In the genomic region with DNA sequence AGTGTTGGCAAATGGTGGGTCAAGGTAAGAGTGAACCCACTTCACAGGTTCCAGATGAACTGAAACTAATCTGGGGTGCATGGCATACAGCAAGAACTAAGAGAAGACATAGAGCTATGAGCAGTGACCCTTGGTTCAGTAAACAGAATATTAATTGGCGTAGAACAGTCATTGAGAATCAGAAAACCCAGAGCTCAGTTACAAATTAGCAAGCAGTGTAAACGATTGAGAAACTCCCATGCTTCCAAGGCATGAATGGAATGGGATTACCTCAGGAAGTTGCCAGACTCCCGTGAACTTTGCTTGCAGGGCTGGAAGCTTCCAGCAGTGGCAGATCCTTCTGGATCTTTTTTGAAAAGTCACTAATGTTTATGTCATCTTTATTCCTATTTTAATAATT, we compare ENCODE assay signal across 20 mouse cellular contexts.
DNase-seq lines count a peak whose midpoint lies in the region; ATAC-seq and TF ChIP-seq lines count a peak whose summit lies in the region.
"Had no signal": no experiment of that assay in that cellular context is flagged by ENCODE, and none has a peak within 500 bp of the region (broad histone marks: within the 10 kb centered on the region; RNA-seq: fewer than 3 reads in every experiment).

No protein-coding gene starts in this region.

- peak; percentile 10 for DNase-seq in adrenal gland, postnatal 10 days
- no peak for DNase-seq in adrenal gland, postnatal 4 days (ENCODE audit: low spot score in 2 of 2)
- DNase-seq in liver, embryonic 13.5 days = no peak
- no peak for DNase-seq in liver
- peak; percentile 35 for DNase-seq in kidney, postnatal 0 days (ENCODE audit: low spot score)
- peak; percentile 61 for DNase-seq in yolk sac, embryonic 10.5 days (ENCODE audit: low spot score)
- DNase-seq in MN1 (ENCODE audit: low spot score) = no peak
- DNase-seq: adrenal gland, postnatal 36 days; cerebellum, adult 18-20 months; cerebellum, postnatal 36 days; gastrocnemius, adult 2 months; heart, postnatal 36 days; lung, embryonic 14.5 days had no signal

- no peak overlapping the region for H3K4me2 ChIP-seq in liver, embryonic 13.5 days
- no peak overlapping the region for H3K4me2 ChIP-seq in kidney, postnatal 0 days (ENCODE audit: low read length)
- H3K4me2 ChIP-seq: hindbrain, embryonic 15.5 days; limb, embryonic 12.5 days; lung, embryonic 14.5 days; midbrain, embryonic 11.5 days had no signal

- H3K9me3 ChIP-seq in liver, embryonic 13.5 days (replicated peaks) = no peaks in the 10 kb centered on the region
- H3K9me3 ChIP-seq in kidney, postnatal 0 days (replicated peaks; ENCODE audit: low read length) = no peaks in the 10 kb centered on the region
- H3K9me3 ChIP-seq: forebrain, embryonic 10.5 days; hindbrain, embryonic 15.5 days; limb, embryonic 12.5 days had no signal

- no peak overlapping the region for H3K9ac ChIP-seq in liver, embryonic 13.5 days
- H3K9ac ChIP-seq in kidney, postnatal 0 days (ENCODE audit: low read depth, low read length) = no peak overlapping the region
- H3K9ac ChIP-seq: hindbrain, embryonic 15.5 days; limb, embryonic 12.5 days; lung, embryonic 14.5 days had no signal

- H3K27me3 ChIP-seq in liver, embryonic 13.5 days = no peaks in the 10 kb centered on the region
- H3K27me3 ChIP-seq in kidney, postnatal 0 days (ENCODE audit: insufficient read depth, low read length) = no peaks in the 10 kb centered on the region
- H3K27me3 ChIP-seq: hindbrain, embryonic 15.5 days; limb, embryonic 12.5 days had no signal

- H3K27ac ChIP-seq in liver, embryonic 13.5 days = no peak overlapping the region
- no peak overlapping the region for H3K27ac ChIP-seq in kidney, postnatal 0 days
- H3K27ac ChIP-seq: forebrain, embryonic 10.5 days; gastrocnemius, adult 2 months; hindbrain, embryonic 15.5 days; limb, embryonic 12.5 days; macrophage; stomach, postnatal 0 days had no signal

- TF ChIP-seq CTCF in kidney, postnatal 0 days (IDR thresholded peaks at IDR 0.05; ENCODE audit: low read depth) = no peak

- WGBS in liver, embryonic 13.5 days (ENCODE audit: insufficient replicate concordance) = 35% methylated on average over 3 of the region's 3 CpGs
- WGBS in kidney, postnatal 0 days = 18% methylated on average over 3 of the region's 3 CpGs

- H3K4me3 ChIP-seq in liver, embryonic 13.5 days (replicated peaks) = no peak overlapping the region
- no peak overlapping the region for H3K4me3 ChIP-seq in kidney, postnatal 0 days (replicated peaks; ENCODE audit: low read depth, low read length)
- H3K4me3 ChIP-seq: forebrain, embryonic 10.5 days; gastrocnemius, adult 2 months; hindbrain, embryonic 15.5 days; limb, embryonic 12.5 days had no signal

- peaks cover 9% of the 10 kb centered on the region for H3K4me1 ChIP-seq in liver, embryonic 13.5 days (replicated peaks)
- no peaks in the 10 kb centered on the region for H3K4me1 ChIP-seq in kidney, postnatal 0 days (replicated peaks; ENCODE audit: insufficient read depth, low read length)
- H3K4me1 ChIP-seq: hindbrain, embryonic 15.5 days had no signal

- H3K36me3 ChIP-seq in liver, embryonic 13.5 days = no peaks in the 10 kb centered on the region
- no peaks in the 10 kb centered on the region for H3K36me3 ChIP-seq in kidney, postnatal 0 days (ENCODE audit: insufficient read depth, low read length)
- H3K36me3 ChIP-seq: forebrain, embryonic 10.5 days; hindbrain, embryonic 15.5 days; limb, embryonic 12.5 days had no signal

- 0 out of 2 replicates have a peak, but pooled peaks have one; percentile 23 for ATAC-seq in liver, embryonic 13.5 days (ENCODE audit: low read depth)
- no peak for ATAC-seq in kidney, postnatal 0 days (replicated peaks; ENCODE audit: low FRiP score, low read depth)
- no peak for ATAC-seq in granulocyte monocyte progenitor cell, adult 5-6 weeks (replicated peaks; ENCODE audit: poor library complexity, severe bottlenecking)

Comparison
In these comparisons a context has a peak if more than half of its experiments do, and no peak if none do; other contexts are left out.
1. DNase-seq: peak in adrenal gland, postnatal 10 days (single experiment), kidney, postnatal 0 days (single experiment) and yolk sac, embryonic 10.5 days (single experiment); none in adrenal gland, postnatal 4 days (0 of 2), liver, embryonic 13.5 days (single experiment), liver (single experiment) and MN1 (single experiment).